Mouse (Mus musculus): ENCODE results near the gene Cdc6. TPM values are rescaled to one million over a fixed set of nuclear protein-coding genes. Genes with fewer than 3 reads are reported as not detected.

The Cdc6 gene
- total RNA-seq, 1 experiment from 2014 or later = 0.67 TPM

GRCm38 (mm10) chr11:98939084-98939952, 31.7 kb downstream of the Cdc6 start:
- ATAC-seq (replicated peaks; ENCODE audit: insufficient number of reproducible peaks, low FRiP score, low TSS enrichment, poor library complexity, severe bottlenecking) = 0 out of 2 replicates have a peak, but pooled peaks have one; percentile 4

GRCm38 (mm10) chr11:98939953-98940641, 32.5 kb downstream of the Cdc6 start:
- ATAC-seq (replicated peaks; ENCODE audit: insufficient number of reproducible peaks, low FRiP score, low TSS enrichment, poor library complexity, severe bottlenecking) = no peak

GRCm38 (mm10) chr11:98940776-98941175, 33.2 kb downstream of the Cdc6 start:
- ATAC-seq (replicated peaks; ENCODE audit: insufficient number of reproducible peaks, low FRiP score, low TSS enrichment, poor library complexity, severe bottlenecking) = no peak

- no peak for ATAC-seq (replicated peaks; ENCODE audit: insufficient number of reproducible peaks, low FRiP score, low TSS enrichment, poor library complexity, severe bottlenecking)
Measured at GRCm38 (mm10) chr11:98941341-98941825, 33.8 kb downstream of the Cdc6 start.

GRCm38 (mm10) chr11:98941826-98942550, 34.4 kb downstream of the Cdc6 start:
- peak; percentile 60 for ATAC-seq (replicated peaks; ENCODE audit: insufficient number of reproducible peaks, low FRiP score, low TSS enrichment, poor library complexity, severe bottlenecking)

GRCm38 (mm10) chr11:98942555-98942922, 34.9 kb downstream of the Cdc6 start:
- no peak for ATAC-seq (replicated peaks; ENCODE audit: insufficient number of reproducible peaks, low FRiP score, low TSS enrichment, poor library complexity, severe bottlenecking)

GRCm38 (mm10) chr11:98942923-98943641, 35.5 kb downstream of the Cdc6 start:
- peak; percentile 8; the same call in 1 of the 2 replicates for ATAC-seq (replicated peaks; ENCODE audit: insufficient number of reproducible peaks, low FRiP score, low TSS enrichment, poor library complexity, severe bottlenecking)

- ATAC-seq (replicated peaks; ENCODE audit: insufficient number of reproducible peaks, low FRiP score, low TSS enrichment, poor library complexity, severe bottlenecking) = no peak
Measured at GRCm38 (mm10) chr11:98943741-98944461, 36.3 kb downstream of the Cdc6 start.

- no peak for ATAC-seq (replicated peaks; ENCODE audit: insufficient number of reproducible peaks, low FRiP score, low TSS enrichment, poor library complexity, severe bottlenecking)
Measured at GRCm38 (mm10) chr11:98944897-98945604, 37.5 kb downstream of the Cdc6 start.

GRCm38 (mm10) chr11:98945605-98945977, 38.0 kb downstream of the Cdc6 start:
- no peak for ATAC-seq (replicated peaks; ENCODE audit: insufficient number of reproducible peaks, low FRiP score, low TSS enrichment, poor library complexity, severe bottlenecking)

- ATAC-seq (replicated peaks; ENCODE audit: insufficient number of reproducible peaks, low FRiP score, low TSS enrichment, poor library complexity, severe bottlenecking) = peak; percentile 28
Measured at GRCm38 (mm10) chr11:98947969-98948569, 40.5 kb downstream of the Cdc6 start.

GRCm38 (mm10) chr11:98949242-98949957, 41.8 kb downstream of the Cdc6 start:
- ATAC-seq (replicated peaks; ENCODE audit: insufficient number of reproducible peaks, low FRiP score, low TSS enrichment, poor library complexity, severe bottlenecking) = peak; percentile 10; the same call in 1 of the 2 replicates

GRCm38 (mm10) chr11:98949958-98950460, 42.4 kb downstream of the Cdc6 start:
- ATAC-seq (replicated peaks; ENCODE audit: insufficient number of reproducible peaks, low FRiP score, low TSS enrichment, poor library complexity, severe bottlenecking) = no peak

GRCm38 (mm10) chr11:98950484-98950883, 42.9 kb downstream of the Cdc6 start:
- ATAC-seq (replicated peaks; ENCODE audit: insufficient number of reproducible peaks, low FRiP score, low TSS enrichment, poor library complexity, severe bottlenecking) = no peak

GRCm38 (mm10) chr11:98951026-98951906, 43.7 kb downstream of the Cdc6 start:
- ATAC-seq (replicated peaks; ENCODE audit: insufficient number of reproducible peaks, low FRiP score, low TSS enrichment, poor library complexity, severe bottlenecking) = no peak

Measured in monocyte, adult 5-6 weeks (primary cell).